Mouse (Mus musculus) liver, embryonic 12.5 days (tissue): ENCODE results near the gene Gstp1. TPM values are rescaled to one million over a fixed set of nuclear protein-coding genes. Genes with fewer than 3 reads are reported as not detected.
A peak's percentile ranks its signal among the peaks of the same experiment; 100 is the strongest.
"Not testable (repeated sequence)": the region's sequence is repeated elsewhere in the genome, so short reads cannot be mapped to it uniquely, and the experiment has no call there.

ENCODE experiments used
- ATAC-seq: fragments of 200-750 bp; cut with Nextera tagmentation; 2 replicates; pipeline ENCODE4 v1.8.0; 2017; ENCODE audit warnings: moderate number of reproducible peaks, mild to moderate bottlenecking, moderate library complexity
- H3K27ac ChIP-seq: fragments of 300-500 bp; sonication (generic); 2 replicates; pipeline ENCODE4 v1.5.1; 2016; ENCODE audit warnings: mild to moderate bottlenecking
- H3K27me3 ChIP-seq: fragments of 300-500 bp; sonication (generic); replicated peaks from 2 replicates; pipeline ENCODE4 v1.6.1; 2016; ENCODE audit warnings: mild to moderate bottlenecking, moderate library complexity
- H3K36me3 ChIP-seq: fragments of 300-500 bp; sonication (generic); 2 replicates; pipeline ENCODE4 v1.6.1; 2016; ENCODE audit warnings: mild to moderate bottlenecking, moderate library complexity
- H3K4me1 ChIP-seq: fragments of 300-500 bp; sonication (generic); 2 replicates; pipeline ENCODE4 v1.6.1; 2016
- H3K4me2 ChIP-seq: fragments of 300-500 bp; sonication (generic); 2 replicates; pipeline ENCODE4 v1.6.1; 2016; ENCODE audit warnings: mild to moderate bottlenecking, moderate library complexity
- H3K4me3 ChIP-seq: fragments of 300-500 bp; sonication (generic); 2 replicates; pipeline ENCODE4 v1.5.1; 2016; ENCODE audit warnings: mild to moderate bottlenecking, moderate library complexity
- H3K9ac ChIP-seq: fragments of 300-500 bp; sonication (generic); 2 replicates; pipeline ENCODE4 v1.6.1; 2016; ENCODE audit warnings: mild to moderate bottlenecking, moderate library complexity
- H3K9me3 ChIP-seq: fragments of 300-500 bp; sonication (generic); replicated peaks from 2 replicates; pipeline ENCODE4 v1.6.1; 2016; ENCODE audit warnings: mild to moderate bottlenecking, moderate library complexity
- WGBS: fragments of 180-500 bp; shearing (Covaris S2); methylation state at CpG from one replicate; pipeline ENCODE4 v1.1.7; 2016; ENCODE audit not compliant: insufficient replicate concordance; 5-methylcytosine and 5-hydroxymethylcytosine counted together
- polyA plus RNA-seq: library from polyadenylated mRNA; unstranded; fragments of >200 nt; fragmentation: Nextera tagmentation; extraction: Ambion mirVana; gene quantifications from 2 replicates; pipeline ENCODE4 v1.2.1, GENCODE M21; 2016

The Gstp1 gene
- polyA plus RNA-seq, 1 experiment from 2014 or later = 622 TPM

DNA sequence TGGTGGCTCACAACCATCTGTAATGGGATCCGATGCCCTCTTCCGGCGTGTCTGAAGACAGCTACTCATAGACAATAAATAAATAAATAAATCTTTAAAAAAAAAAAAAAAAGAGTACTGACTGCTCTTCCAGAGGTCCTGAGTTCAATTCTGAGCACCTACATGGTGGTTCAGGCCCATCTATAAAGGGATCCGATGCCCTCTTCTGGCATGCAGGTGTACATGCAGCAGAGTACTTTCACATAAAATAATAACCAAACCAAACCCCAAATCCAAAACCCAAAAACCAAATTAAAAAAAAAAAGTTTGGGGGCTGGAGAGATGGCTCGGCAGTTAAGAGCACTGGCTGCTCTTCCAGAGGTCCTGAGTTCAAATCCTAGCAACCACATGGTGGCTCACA is 11.3 kb upstream of the Gstp1 start:
- H3K27me3 ChIP-seq, H3K9ac ChIP-seq, H3K4me2 ChIP-seq, ATAC-seq, H3K36me3 ChIP-seq, H3K4me3 ChIP-seq, H3K27ac ChIP-seq, H3K9me3 ChIP-seq: not testable (repeated sequence)
- WGBS = 72% methylated on average over 5 of the region's 5 CpGs
- peaks cover 31% of the 10 kb centered on the region for H3K4me1 ChIP-seq

DNA sequence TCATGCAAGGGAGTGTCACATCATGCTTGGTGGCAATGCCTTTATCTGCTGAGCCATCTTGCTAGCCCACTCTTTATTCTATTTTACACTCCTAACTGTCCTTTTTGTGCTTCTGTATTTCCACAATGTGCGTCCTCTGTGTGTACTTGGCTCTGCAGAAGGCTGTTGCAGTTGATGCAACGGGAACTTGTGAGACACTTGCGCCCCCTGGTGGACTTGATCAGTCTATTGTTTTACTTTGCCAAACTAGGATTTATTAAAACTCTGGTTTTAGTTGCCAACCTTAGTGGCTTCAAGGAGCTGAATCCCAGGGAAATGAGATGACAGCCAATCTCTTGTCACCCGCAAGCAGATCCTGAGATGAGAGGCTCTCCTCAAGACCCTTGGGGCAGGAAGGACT is 10.1 kb upstream of the Gstp1 start:
- no peaks in the 10 kb centered on the region for H3K27me3 ChIP-seq
- H3K4me1 ChIP-seq = peaks cover 37% of the 10 kb centered on the region
- no peak overlapping the region for H3K9ac ChIP-seq
- H3K27ac ChIP-seq = peak overlapping the region; percentile 94
- WGBS = 20% methylated on average over 4 of the region's 4 CpGs
- peak overlapping the region; percentile 57 for H3K4me2 ChIP-seq
- H3K4me3 ChIP-seq = no peak overlapping the region
- ATAC-seq = no peak
- no peaks in the 10 kb centered on the region for H3K36me3 ChIP-seq
- H3K9me3 ChIP-seq = peaks cover 4% of the 10 kb centered on the region; the same call in 1 of the 2 replicates

DNA sequence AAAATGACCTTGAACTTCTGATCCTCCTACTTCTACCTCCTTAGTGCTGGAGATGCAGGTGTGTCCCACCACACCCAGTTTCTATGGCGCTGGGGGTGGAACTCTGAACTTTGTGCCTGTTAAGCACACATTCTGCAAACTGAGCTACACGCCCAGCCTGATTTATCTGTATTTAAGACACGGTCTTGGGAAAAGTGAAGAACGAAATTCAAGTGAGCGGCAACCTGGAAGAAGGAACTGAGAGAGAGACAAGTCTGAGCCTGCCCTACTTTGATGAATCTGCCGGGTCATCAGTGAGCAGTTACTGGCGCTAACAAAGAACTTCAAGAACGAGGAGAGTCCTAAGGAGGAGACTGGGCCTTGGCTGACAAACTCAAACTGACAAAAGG is 9.1 kb upstream of the Gstp1 start:
- ATAC-seq = peak; percentile 80
- peak overlapping the region; percentile 51 for H3K9ac ChIP-seq
- peak overlapping the region; percentile 18 for H3K4me3 ChIP-seq
- H3K36me3 ChIP-seq = no peaks in the 10 kb centered on the region
- WGBS = 41% methylated on average over 8 of the region's 8 CpGs
- peaks cover 4% of the 10 kb centered on the region; the same call in 1 of the 2 replicates for H3K9me3 ChIP-seq
- peak overlapping the region; percentile 94 for H3K27ac ChIP-seq
- peak overlapping the region; percentile 57 for H3K4me2 ChIP-seq
- no peaks in the 10 kb centered on the region for H3K27me3 ChIP-seq
- H3K4me1 ChIP-seq = peaks cover 41% of the 10 kb centered on the region

DNA sequence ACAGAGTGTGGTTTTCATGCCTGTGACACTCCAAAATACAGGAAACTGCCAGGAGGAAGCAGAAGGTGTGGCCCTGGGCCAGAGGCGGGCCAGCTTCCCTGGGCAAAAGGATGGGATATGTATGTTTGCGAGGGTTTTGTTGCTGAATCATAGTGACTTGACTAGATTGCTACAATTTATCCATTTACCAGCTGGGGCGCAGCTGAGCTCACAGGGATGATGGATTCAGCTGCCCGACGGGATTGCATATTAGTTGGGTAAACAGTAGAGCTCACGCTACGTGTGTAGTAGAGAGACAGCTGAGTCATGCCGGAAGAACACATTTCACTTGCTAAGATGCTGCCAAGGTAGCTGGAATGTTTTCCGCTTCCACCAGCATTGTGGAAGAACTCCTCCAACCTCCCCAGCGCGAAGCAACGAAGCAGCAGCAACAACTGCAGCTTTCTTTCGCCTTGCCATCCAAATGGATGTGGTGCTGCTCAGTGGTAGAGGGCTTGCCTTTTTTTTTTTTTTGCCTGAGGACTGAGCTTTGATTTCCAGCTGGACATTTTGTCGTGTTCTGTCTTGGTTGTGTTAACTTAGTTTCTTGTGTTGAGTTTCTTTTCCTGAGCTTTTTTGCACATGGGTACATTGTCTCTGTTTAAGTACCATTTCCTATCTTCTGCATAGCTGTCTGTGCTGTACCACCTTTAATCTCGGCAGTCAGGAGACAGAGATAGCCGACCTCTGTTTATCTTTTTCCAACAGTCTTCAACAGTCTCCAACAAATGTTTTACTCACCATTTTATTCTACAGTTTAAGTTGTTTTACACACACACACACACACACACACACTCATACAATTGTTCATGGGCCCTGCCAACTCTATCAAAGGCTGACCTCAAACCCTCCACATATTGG is 8.4 kb upstream of the Gstp1 start, which contains the start of gene Gstp2:
TSS of gene Gstp2 (minus strand) at position 58 of the 900 bp plus-strand sequence.
- Histone ChIP-seq H3K4me3 (peak within 1 kb of the TSS; percentile 18), H3K4me2 (peak within 1 kb of the TSS; percentile 57), H3K4me1 (peaks cover 42% of the 10 kb centered on the region), H3K27me3 (no peaks in the 10 kb centered on the region), H3K9me3 (peaks cover 3% of the 10 kb centered on the region; the same call in 1 of the 2 replicates), H3K36me3 (no peaks in the 10 kb centered on the region), H3K27ac (peak within 1 kb of the TSS; percentile 94), H3K9ac (peak within 1 kb of the TSS; percentile 51)
- ATAC-seq = peak; percentile 79
- WGBS = 50% methylated on average over 16 of the region's 16 CpGs

DNA sequence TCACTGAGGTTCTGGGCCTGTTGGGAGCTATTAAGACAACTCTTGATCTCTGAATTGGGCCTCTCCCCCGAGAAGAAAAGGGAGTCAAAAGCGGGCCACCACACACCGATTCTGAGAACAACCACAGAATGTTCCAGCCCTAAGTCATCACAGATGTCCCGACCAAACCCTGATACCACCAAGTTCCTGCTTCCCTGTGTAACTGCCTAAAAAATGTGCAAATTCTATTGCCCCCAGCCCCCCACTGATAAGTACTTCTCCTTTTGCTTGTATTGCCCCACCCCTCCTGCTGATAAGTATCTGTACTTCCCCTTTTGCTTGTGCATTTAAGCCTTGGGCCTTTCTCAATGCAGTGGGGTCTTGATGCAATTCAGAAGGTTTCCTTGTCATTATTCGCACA is 6.3 kb upstream of the Gstp1 start:
- not testable (repeated sequence) for ATAC-seq, H3K9ac ChIP-seq, H3K9me3 ChIP-seq, H3K27me3 ChIP-seq, H3K4me2 ChIP-seq, H3K36me3 ChIP-seq, H3K4me3 ChIP-seq
- H3K4me1 ChIP-seq = peaks cover 42% of the 10 kb centered on the region
- peak overlapping the region; percentile 57 for H3K27ac ChIP-seq
- 45% methylated on average over 5 of the region's 5 CpGs for WGBS

DNA sequence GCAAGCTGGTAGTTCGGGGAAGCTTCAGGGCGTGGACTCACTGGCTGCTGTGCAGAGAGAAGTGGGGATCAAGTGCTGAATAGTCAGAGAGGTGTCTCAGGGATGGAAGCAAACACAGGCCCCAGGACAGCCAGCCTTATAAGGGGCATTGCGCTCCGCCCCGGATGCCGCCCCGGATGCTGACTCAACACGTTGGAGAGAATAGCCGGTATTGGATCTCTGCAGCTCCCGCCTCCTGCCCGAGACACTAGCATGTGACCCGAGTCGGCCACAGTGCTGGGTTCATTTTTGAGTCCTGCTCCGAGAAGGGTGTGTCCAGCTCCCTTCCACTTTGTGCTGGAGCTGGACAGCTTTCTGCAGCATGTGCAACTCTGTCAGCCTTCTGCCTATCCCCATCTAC is 4.3 kb upstream of the Gstp1 start:
- H3K4me3 ChIP-seq = no peak overlapping the region
- 67% methylated on average over 14 of the region's 14 CpGs for WGBS
- no peaks in the 10 kb centered on the region for H3K36me3 ChIP-seq
- ATAC-seq = no peak
- H3K9ac ChIP-seq = no peak overlapping the region
- peaks cover 50% of the 10 kb centered on the region for H3K4me1 ChIP-seq
- no peak overlapping the region for H3K4me2 ChIP-seq
- no peak overlapping the region for H3K27ac ChIP-seq
- H3K9me3 ChIP-seq = no peaks in the 10 kb centered on the region
- no peaks in the 10 kb centered on the region for H3K27me3 ChIP-seq

DNA sequence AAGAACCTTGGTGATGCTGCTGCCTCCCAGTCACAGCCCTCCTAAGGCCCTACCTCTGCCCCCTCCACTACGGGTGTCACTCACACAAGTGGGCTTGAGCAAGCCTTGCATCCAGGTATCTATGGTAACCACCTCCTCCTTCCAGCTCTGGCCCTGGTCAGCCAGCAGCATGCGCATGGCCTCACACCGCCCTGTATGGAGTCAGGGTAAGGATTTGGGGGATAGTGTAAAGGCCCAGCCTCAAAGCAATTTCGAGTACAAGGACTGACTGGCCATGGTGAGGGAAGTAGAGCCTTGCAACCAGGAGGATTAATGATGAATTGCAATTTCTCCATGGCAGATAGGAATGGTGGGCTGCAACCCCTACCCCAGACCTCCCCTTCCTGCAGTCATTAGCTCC is 3.7 kb upstream of the Gstp1 start:
- H3K27me3 ChIP-seq, H3K27ac ChIP-seq, H3K4me2 ChIP-seq, ATAC-seq, H3K4me3 ChIP-seq, H3K9ac ChIP-seq, H3K9me3 ChIP-seq, H3K36me3 ChIP-seq: not testable (repeated sequence)
- 73% methylated on average over 4 of the region's 4 CpGs for WGBS
- peaks cover 47% of the 10 kb centered on the region for H3K4me1 ChIP-seq

DNA sequence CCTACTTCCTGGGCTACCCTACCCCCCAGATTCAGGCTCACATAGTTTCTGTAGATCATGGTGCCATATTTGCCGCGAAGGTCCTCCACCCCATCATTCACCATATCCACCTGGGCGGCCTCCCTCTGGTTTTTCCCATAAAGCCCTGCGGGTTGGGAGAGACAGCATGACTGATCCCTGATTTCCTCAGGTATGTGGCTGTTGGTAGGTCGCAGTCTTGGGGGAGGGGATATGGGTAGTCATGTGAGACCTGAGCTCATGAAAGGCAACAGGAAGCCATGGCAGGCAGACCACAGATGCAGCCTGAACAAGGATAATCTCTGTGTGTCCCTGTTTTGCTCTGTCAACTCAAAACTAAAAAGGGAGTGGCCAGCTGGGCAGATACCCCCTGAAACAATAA is 3.2 kb upstream of the Gstp1 start:
- WGBS = 79% methylated on average over 5 of the region's 5 CpGs

DNA sequence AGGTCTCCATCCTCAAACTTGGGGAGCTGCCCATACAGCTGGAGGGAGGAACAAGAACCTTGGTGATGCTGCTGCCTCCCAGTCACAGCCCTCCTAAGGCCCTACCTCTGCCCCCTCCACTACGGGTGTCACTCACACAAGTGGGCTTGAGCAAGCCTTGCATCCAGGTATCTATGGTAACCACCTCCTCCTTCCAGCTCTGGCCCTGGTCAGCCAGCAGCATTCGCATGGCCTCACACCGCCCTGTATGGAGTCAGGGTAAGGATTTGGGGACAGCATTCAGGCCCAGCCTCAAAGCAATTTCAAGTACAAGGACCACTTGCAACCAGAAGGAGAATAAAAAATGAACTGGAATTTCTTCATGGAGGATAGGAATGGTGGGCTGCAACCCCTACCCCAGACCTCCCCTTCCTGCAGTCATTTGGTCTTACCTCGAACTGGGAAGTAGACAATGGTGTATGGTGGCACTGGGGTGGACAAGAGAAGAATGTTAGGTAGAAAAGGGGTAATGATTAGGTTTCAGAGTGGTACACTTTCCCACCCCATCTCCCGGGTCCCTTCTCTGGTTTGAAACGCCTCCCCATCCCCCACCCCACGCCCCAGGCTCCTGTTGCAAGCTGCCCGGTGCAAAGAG is 514 bp downstream of the Gstp1 start:
- ATAC-seq = peak; percentile 21

More for the DNA sequence above, 3.2 kb upstream of the Gstp1 start:
- not testable (repeated sequence) for H3K4me2 ChIP-seq, H3K4me3 ChIP-seq, H3K9me3 ChIP-seq, ATAC-seq, H3K27ac ChIP-seq, H3K9ac ChIP-seq, H3K36me3 ChIP-seq, H3K27me3 ChIP-seq
- H3K4me1 ChIP-seq = peaks cover 47% of the 10 kb centered on the region

DNA sequence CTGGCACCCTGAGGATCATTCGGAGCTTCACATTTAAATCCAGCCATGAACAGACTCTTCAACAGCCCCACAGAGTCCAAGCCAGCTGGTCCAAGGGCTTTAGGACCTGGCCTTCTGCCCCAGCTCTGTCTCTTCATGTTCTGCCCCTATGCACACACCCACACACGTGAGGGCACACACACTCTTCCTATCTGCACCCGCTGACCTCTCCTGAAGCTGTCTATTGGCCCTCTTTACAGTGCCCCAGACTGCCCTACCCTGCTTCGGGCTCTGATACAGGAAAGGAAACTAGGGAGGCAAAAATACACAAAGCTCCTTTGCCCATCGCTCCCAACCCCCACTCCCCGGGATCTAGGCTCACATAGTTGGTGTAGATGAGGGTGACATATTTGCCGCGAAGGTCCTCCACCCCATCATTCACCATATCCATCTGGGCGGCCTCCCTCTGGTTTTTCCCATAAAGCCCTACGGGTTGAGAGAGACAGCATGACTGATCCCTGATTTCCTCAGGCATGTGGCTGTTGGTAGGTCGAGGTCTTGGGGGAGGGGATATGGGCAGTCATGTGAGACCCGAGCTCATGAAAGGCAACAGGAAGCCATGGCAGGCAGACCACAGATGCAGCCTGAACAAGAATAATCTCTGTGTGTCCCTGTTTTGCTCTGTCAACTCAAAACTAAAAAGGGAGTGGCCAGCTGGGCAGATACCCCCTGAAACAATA is 1.3 kb downstream of the Gstp1 start:
- Histone ChIP-seq H3K4me1 (peaks cover 25% of the 10 kb centered on the region), H3K27me3 (no peaks in the 10 kb centered on the region), H3K27ac (peak overlapping the region; percentile 34), H3K4me3 (peak overlapping the region; percentile 20), H3K9me3 (no peaks in the 10 kb centered on the region), H3K9ac (peak overlapping the region; percentile 48), H3K4me2 (peak overlapping the region; percentile 53), H3K36me3 (peaks cover 10% of the 10 kb centered on the region)
- 59% methylated on average over 12 of the region's 12 CpGs for WGBS
- no peak for ATAC-seq

More for the DNA sequence above, 514 bp downstream of the Gstp1 start:
- peak overlapping the region; percentile 68 for H3K4me3 ChIP-seq
- H3K36me3 ChIP-seq, H3K27me3 ChIP-seq, H3K9me3 ChIP-seq: not testable (repeated sequence)
- H3K9ac ChIP-seq = peak overlapping the region; percentile 76
- WGBS = 23% methylated on average over 7 of the region's 8 CpGs
- peak overlapping the region; percentile 74 for H3K27ac ChIP-seq
- H3K4me1 ChIP-seq = peaks cover 30% of the 10 kb centered on the region
- peak overlapping the region; percentile 79 for H3K4me2 ChIP-seq

DNA sequence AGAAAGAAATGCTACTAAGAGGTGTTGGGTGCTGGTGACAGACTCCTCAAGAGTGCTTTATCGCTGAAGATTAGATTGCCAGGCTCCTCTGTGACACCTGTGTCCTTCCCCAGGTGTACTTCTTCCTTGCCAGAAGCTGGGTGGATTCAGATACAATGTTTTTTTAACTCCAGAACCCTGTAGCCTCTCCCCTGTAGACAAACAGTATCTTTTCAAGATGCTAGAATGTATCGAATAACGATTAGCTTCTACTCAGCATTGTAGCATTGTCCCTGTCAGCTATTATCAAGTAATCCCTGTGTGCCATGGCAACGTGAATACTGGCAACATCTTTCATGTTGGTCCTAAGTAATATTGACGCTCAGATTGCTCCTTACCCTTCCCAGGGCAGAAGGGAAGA is 4.0 kb downstream of the Gstp1 start:
- Histone ChIP-seq H3K4me1 (peaks cover 27% of the 10 kb centered on the region), H3K9ac (no peak overlapping the region), H3K27me3 (no peaks in the 10 kb centered on the region), H3K27ac (peak overlapping the region; percentile 41; the same call in 1 of the 2 replicates), H3K36me3 (peaks cover 10% of the 10 kb centered on the region), H3K4me3 (no peak overlapping the region), H3K4me2 (no peak overlapping the region), H3K9me3 (no peaks in the 10 kb centered on the region)
- no peak for ATAC-seq
- 53% methylated on average over 5 of the region's 5 CpGs for WGBS

DNA sequence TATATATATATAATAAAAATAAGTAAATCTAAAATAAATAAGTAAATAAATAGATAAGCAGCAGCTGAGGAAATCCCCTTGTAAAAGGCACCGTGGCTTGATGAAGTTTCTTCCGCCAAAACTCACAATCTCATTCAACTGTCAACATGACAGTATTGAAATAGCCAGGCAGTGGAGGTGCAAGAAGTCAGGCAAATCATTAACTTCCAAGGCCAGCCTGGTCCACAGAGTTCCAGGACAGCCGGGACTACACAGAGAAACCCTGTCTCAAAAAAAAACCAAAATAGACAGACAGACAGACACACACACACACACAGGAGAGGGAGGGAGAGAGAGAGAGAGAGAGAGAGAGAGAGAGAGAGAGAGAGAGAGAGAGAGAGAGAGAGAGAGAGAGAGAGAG is 4.5 kb downstream of the Gstp1 start:
- no peak for ATAC-seq
- H3K27me3 ChIP-seq = no peaks in the 10 kb centered on the region

More for the DNA sequence above, 4.5 kb downstream of the Gstp1 start:
- Histone ChIP-seq H3K36me3 (peaks cover 10% of the 10 kb centered on the region), H3K4me2 (no peak overlapping the region), H3K9me3 (no peaks in the 10 kb centered on the region), H3K27ac (peak overlapping the region; percentile 41; the same call in 1 of the 2 replicates), H3K4me1 (peaks cover 24% of the 10 kb centered on the region), H3K9ac (no peak overlapping the region), H3K4me3 (no peak overlapping the region)
- WGBS = 70% methylated on average over 3 of the region's 3 CpGs
